Mouse (Mus musculus): ENCODE measurements around the gene Olfr985.

The Olfr985 gene

DNA sequence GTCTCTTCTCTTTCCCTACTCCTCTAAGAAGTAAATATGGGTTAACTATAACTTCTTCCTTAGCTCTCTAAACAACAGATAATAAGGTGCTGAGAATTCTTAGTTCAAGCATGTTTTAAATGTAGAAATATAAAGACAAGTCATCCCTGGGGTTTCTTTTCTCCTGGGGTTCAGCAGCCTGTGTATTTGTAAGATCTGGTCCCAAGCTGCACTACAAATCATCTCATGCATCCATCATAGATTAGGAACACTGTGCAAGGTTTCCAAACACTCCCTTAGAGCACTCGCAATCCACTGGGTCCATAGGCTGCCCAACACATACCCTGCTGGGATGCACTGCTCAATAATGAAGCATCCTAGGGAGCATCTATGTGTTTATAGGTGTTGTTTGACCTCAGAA lies at the start of gene Olfr985:
Gene Olfr985 (minus strand): TSS at position 101 of the 400 bp plus-strand sequence.
- in situ Hi-C loops (cut with MboI, MseI) = no loop called here

DNA sequence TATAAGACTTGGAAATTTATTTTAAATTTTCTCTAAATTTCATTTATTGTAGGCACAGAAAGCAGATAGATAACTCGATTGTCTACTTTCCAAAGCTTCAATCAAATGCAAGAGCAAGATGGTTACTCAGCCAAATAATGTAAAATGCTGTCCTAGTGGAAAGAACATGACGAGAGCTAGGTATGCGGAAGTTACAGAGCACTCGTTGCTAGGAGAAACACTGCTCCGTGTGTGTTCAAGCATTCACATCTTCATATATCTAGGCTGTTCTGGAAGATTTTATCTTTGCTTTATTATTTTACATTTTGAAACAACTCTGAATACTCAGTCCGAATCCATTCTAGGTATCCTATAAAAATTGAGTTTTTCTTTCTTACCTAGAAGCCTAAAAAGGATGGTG lies 47.0 kb upstream of the Olfr985 start:
- in situ Hi-C loops (cut with MboI, MseI) = loop anchor here (10.0 kb wide), 1 partner anchor 1182 kb away; the partner anchor contains the start of gene Olfr935

DNA sequence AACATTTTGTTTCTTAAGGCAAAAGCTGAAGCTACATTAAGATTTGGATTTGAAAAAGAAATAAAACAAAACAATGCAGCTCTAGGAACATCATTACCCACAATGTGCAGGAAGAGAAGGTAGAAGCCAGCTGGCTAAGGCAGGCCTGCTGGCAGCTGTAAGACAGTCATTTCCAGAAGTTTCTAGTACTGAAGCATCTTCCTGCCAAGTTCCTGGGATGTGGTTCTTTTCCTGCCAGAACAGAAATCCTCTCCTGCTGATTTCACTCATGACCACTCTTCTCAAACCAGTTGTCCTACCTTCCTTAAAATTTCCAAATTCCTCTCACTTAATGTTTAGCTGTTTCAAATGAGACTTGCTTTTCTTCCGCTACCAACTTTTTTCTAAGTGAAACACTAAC lies 36.5 kb upstream of the Olfr985 start:
- in situ Hi-C loops (cut with MboI, MseI) = no loop called here

DNA sequence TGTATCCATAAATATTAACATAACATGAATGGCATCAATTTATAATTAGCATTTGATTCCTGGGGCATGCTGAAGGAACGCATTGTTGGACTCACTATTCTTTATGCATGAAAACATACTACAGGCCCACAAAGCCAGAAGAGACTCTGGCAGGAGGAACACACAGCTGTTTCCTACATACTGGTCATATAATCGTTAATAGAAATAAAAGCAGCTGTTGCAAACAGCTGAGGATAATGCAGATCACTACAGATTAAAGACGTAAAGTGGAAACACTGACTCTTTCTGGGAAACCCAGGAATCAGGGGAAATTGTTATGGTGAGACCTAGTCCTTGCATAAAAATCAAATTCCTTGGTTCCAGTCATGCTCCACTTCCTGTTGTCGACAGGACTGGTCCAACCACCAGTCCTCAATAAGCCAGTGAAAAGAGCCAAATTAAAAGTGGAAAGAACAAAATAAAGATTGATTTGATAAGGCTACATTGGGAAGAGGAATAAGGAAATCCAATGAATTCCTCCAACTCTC lies 25.2 kb upstream of the Olfr985 start:
- in situ Hi-C loops (cut with MboI, MseI) = no loop called here

DNA sequence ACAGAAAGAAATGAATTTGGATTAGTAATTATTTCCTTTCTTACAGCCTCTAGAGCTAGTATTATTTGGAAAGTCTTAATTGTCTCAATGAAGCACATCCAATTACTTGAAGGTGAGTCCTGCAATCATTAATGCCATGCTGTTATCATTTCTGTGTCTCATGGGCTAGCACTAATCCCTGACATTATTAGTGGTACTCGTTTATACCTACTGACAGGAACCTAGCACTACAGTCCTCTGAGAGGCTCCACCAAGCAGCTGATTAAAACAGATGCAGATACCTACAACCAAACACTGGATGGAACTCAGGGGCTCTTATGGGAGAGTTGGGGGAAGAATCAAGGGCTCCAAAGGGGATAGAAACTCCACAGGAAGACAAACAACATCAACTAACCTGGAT lies 11.6 kb upstream of the Olfr985 start:
- in situ Hi-C loops (cut with MboI, MseI) = no loop called here

DNA sequence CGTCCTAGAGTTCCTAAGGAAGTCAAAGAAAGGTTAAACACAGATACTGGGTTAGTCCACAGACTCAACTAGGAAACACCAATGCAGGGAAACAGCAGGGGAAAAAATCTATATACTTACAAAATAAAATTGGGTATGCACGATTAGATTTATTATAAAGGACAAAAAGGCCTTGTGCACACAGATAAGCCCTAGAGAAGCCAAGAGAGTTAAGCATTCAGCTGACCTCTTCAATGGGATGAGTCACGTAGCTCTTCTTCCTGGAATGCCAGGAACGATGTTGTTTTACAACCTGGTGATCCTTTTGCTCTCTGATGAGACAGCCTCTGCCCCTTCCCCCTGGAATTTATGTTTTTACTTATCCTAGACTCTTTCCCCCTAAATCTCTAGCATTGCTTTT lies 9.5 kb upstream of the Olfr985 start:
- in situ Hi-C loops (cut with MboI, MseI) = no loop called here

DNA sequence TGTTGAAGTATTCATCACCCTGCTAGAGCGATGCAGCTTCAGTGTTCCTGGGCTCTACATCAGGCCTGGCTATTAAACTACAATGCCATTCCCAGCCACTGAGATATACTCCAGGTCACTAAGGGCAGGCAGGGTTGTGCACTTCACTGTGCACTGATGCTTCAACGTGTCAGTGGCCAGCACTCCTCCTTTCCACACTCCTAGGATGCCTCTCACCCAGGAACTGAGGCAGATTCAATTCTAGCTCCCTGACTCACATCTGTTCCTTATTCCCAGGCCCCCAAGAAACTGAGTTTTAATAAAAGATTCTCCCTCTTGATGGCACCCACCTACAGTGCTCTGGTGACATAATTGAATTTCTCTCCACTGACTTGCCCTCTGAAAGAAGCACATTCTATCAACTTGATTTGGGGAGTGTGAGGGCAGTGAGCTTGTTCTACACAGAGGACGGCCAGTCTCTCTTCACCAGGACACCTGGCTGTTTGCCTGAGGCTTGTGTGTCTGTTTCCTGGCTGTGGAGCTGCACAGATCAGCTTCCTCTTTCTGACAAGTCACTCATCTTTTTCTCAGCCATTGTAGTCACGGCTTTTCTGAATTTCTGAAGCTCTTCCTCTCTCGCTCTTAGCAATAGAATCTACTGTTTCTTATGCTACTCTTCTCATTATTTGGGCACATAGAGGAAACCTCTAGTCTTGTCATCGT lies 7.2 kb upstream of the Olfr985 start:
- in situ Hi-C loops (cut with MboI, MseI) = no loop called here

DNA sequence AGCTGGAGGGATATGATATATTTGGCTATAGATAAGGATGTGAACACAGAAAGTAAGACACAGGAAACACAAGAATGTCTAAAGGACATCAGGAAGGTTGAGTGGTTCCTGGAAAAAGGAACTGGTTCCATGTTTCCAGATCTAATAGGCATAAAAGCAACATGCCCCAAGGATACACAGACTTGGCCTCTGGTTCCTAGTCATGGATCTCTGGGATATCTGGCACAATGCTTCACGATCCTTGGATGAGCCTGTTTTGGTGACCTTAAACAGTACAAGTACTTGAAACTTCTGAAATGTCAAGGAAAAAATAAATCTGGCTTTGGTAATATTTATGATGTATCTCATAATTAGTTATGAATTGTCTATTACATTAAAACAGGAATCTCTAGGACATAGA lies 572 bp upstream of the Olfr985 start:
- in situ Hi-C loops (cut with MboI, MseI) = no loop called here

DNA sequence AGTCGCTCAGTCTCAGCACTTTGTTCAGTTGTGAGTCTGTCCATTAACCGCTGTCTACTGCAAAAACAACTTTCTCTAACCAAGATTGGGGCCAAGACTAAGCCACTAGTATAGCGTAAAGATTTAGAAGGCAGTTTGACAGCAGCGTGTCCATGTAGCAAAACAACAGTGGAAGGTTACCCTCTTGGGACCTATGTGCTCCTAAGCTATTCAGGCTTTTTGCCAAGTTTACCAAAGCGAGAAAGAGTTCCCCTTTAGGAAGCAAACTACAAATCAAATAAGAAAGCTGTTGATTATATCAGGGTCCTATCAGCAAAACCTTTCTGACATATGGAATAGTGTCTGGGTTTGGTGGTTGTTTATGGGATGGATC lies 12.7 kb downstream of the Olfr985 start:
- in situ Hi-C loops (cut with MboI, MseI) = no loop called here

DNA sequence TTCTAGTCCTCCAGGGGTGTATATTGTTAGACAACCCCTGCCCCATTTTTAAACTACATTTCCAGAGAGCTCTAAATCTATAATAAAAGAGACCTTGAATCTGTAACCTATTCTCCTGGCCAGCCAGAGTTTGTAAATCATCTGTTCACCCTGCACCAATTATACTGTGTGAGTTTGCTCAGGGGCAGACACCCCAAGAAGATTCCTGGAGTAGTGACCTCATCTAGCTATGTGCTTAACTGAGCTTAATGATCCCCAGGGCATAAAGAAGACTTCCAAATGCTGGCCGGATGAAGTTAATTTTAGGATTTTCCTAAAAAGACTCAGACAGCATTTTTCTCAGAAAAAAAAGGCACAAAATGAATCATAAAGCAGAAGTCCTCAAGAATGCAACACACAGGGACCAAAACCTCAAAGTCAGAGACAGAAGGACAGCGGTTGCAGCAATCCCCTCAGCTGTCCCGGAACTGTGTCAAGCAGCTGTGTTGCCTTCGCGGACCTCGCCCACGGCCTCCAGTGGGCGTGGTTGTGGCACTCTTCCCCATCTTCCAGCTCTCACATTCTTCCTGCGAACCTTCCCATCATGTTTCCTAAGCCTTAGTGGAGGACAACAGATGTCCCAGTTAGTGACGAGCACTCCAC lies 13.2 kb downstream of the Olfr985 start:
- in situ Hi-C loops (cut with MboI, MseI) = no loop called here

DNA sequence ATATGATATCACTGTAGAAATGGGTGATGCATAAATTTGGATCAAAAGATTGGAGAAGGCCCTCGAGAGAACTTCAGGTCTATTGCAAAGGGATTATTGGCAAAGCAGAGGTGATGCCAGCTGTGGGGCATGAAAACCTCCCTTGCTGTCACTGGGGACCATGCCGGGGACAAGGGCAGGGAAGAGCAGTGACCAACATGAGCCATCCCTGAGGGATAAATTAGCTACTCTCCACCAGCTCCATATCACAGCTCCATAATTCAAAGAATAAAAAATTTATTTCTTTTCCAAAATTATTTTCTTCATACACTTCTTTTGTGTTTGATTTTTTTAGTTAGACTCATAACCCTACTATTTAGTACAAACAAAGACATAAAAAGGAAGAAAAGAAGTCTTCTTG lies 15.9 kb downstream of the Olfr985 start, which contains the start of gene Olfr984:
Gene Olfr984 (minus strand): TSS at position 101 of the 400 bp plus-strand sequence.
- in situ Hi-C loops (cut with MboI, MseI) = no loop called here

DNA sequence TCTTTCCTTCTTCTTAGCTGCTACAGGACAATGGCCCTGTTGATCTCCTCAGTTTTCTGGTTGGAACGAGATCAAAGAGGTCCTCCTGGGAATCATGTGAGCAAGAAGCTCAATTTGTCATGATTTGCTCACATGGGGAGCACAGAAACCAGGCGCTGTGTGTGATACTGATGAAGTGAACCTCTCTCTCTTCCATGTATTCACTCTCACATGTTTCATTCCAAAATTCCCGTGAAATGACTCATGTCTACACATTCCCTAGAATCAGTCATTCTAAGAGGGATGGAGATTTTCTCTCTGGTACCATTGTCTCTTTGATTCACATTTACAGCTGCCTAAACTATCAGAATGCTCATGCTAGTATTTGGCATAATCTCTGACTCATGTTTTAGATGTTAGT lies 35.2 kb downstream of the Olfr985 start:
- in situ Hi-C loops (cut with MboI, MseI) = no loop called here

DNA sequence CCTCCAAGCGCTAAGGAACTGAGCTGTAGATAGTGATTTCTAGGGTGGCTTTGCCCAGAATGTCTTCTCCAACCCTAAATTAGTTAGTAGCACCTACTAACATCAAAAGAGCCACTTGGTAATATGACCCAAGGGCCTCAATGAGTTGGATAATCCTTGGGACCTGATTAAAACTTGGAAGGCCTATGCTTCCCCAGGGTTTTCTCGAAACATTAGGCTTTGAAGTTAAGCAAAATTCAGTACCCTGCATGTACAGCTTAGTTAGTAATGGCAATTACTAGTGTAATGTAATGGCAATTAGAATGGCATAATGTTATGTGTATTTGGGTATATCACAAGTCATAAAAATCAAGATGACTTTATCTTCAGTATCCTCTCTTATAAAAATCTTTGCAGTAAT lies 36.5 kb downstream of the Olfr985 start, which contains the start of gene Olfr983:
Gene Olfr983 (minus strand): TSS at position 101 of the 400 bp plus-strand sequence.
- in situ Hi-C loops (cut with MboI, MseI) = no loop called here
